Mouse (Mus musculus): ENCODE data around the gene St8sia1.

Gene St8sia1

GRCm38 (mm10) chr6:142944470-142944869, 19.8 kb downstream of the St8sia1 start:
- DNase-seq: no peak

- DNase-seq: no peak
Observed at GRCm38 (mm10) chr6:142943419-142943818, 20.8 kb downstream of the St8sia1 start.

- peak; percentile 59 for DNase-seq
Observed at GRCm38 (mm10) chr6:142941596-142942381, 22.5 kb downstream of the St8sia1 start.

- DNase-seq: no peak
Observed at GRCm38 (mm10) chr6:142941078-142941477, 23.2 kb downstream of the St8sia1 start.

- no peak for DNase-seq
Observed at GRCm38 (mm10) chr6:142938549-142939345, 25.5 kb downstream of the St8sia1 start.

- DNase-seq: no peak
Observed at GRCm38 (mm10) chr6:142938074-142938473, 26.2 kb downstream of the St8sia1 start.

- DNase-seq: no peak
Observed at GRCm38 (mm10) chr6:142932582-142932981, 31.7 kb downstream of the St8sia1 start.

GRCm38 (mm10) chr6:142932144-142932543, 32.1 kb downstream of the St8sia1 start:
- DNase-seq: no peak

- DNase-seq: no peak
Observed at GRCm38 (mm10) chr6:142928551-142929309, 35.5 kb downstream of the St8sia1 start.

- DNase-seq: peak; percentile 68
Observed at GRCm38 (mm10) chr6:142926901-142927605, 37.2 kb downstream of the St8sia1 start.

GRCm38 (mm10) chr6:142925921-142926320, 38.3 kb downstream of the St8sia1 start:
- no peak for DNase-seq

GRCm38 (mm10) chr6:142925374-142925773, 38.9 kb downstream of the St8sia1 start:
- no peak for DNase-seq

- no peak for DNase-seq
Observed at GRCm38 (mm10) chr6:142920901-142921300, 43.4 kb downstream of the St8sia1 start.

GRCm38 (mm10) chr6:142918691-142919090, 45.6 kb downstream of the St8sia1 start:
- DNase-seq: no peak

GRCm38 (mm10) chr6:142917471-142917901, 46.8 kb downstream of the St8sia1 start:
- DNase-seq: peak; percentile 60

- DNase-seq: peak; percentile 51
Observed at GRCm38 (mm10) chr6:142916271-142916941, 47.8 kb downstream of the St8sia1 start.

- DNase-seq: peak; percentile 51
Observed at GRCm38 (mm10) chr6:142915464-142915863, 48.8 kb downstream of the St8sia1 start.

GRCm38 (mm10) chr6:142914676-142915075, 49.6 kb downstream of the St8sia1 start:
- DNase-seq: peak; percentile 59

- DNase-seq: no peak
Observed at GRCm38 (mm10) chr6:142911263-142911662, 53.0 kb downstream of the St8sia1 start.

GRCm38 (mm10) chr6:142910721-142911120, 53.5 kb downstream of the St8sia1 start:
- peak; percentile 22 for DNase-seq

- DNase-seq: no peak
Observed at GRCm38 (mm10) chr6:142909771-142910105, 54.5 kb downstream of the St8sia1 start.

Data from thymus, postnatal 4 days (tissue).